Mouse (Mus musculus): Measurements from ENCODE around the gene Cd302.

Cd302 gene

GRCm38 (mm10) chr2:60284467-60284821 is at the start of gene Cd302:
Gene Cd302 (minus strand): TSS chr2:60284488.
- no peak for DNase-seq (ENCODE audit: low spot score)

GRCm38 (mm10) chr2:60328641-60329040 is 44.4 kb upstream of the Cd302 start:
- no peak for DNase-seq (ENCODE audit: low spot score)

GRCm38 (mm10) chr2:60327581-60327980 is 43.3 kb upstream of the Cd302 start:
- no peak for DNase-seq (ENCODE audit: low spot score)

- DNase-seq (ENCODE audit: low spot score), result no peak
Observed at GRCm38 (mm10) chr2:60326948-60327347, 42.7 kb upstream of the Cd302 start.

- no peak for DNase-seq (ENCODE audit: low spot score)
Observed at GRCm38 (mm10) chr2:60323411-60323810, 39.1 kb upstream of the Cd302 start.

GRCm38 (mm10) chr2:60322031-60322726 is 37.9 kb upstream of the Cd302 start:
- DNase-seq (ENCODE audit: low spot score), result no peak

GRCm38 (mm10) chr2:60303796-60304195 is 19.5 kb upstream of the Cd302 start:
- DNase-seq (ENCODE audit: low spot score), result no peak

GRCm38 (mm10) chr2:60299323-60299722 is 15.0 kb upstream of the Cd302 start:
- DNase-seq (ENCODE audit: low spot score), result no peak

GRCm38 (mm10) chr2:60298266-60298665 is 14.0 kb upstream of the Cd302 start:
- DNase-seq (ENCODE audit: low spot score), result no peak

- DNase-seq (ENCODE audit: low spot score), result no peak
Observed at GRCm38 (mm10) chr2:60291381-60291780, 7.1 kb upstream of the Cd302 start.

GRCm38 (mm10) chr2:60289451-60289850 is 5.2 kb upstream of the Cd302 start:
- no peak for DNase-seq (ENCODE audit: low spot score)

- DNase-seq (ENCODE audit: low spot score), result no peak
Observed at GRCm38 (mm10) chr2:60288606-60289005, 4.3 kb upstream of the Cd302 start.

- DNase-seq (ENCODE audit: low spot score), result no peak
Observed at GRCm38 (mm10) chr2:60285107-60285617, 874 bp upstream of the Cd302 start.

- DNase-seq (ENCODE audit: low spot score), result peak; percentile 60
Observed at GRCm38 (mm10) chr2:60283751-60284466, 379 bp downstream of the Cd302 start.

GRCm38 (mm10) chr2:60283208-60283750 is 1.0 kb downstream of the Cd302 start:
- DNase-seq (ENCODE audit: low spot score), result no peak

GRCm38 (mm10) chr2:60282625-60283024 is 1.7 kb downstream of the Cd302 start:
- no peak for DNase-seq (ENCODE audit: low spot score)

- DNase-seq (ENCODE audit: low spot score), result no peak
Observed at GRCm38 (mm10) chr2:60278627-60279026, 5.7 kb downstream of the Cd302 start.

GRCm38 (mm10) chr2:60269856-60270479 is 14.3 kb downstream of the Cd302 start:
- no peak for DNase-seq (ENCODE audit: low spot score)

GRCm38 (mm10) chr2:60267567-60267966 is 16.7 kb downstream of the Cd302 start:
- no peak for DNase-seq (ENCODE audit: low spot score)

GRCm38 (mm10) chr2:60260621-60261350 is 23.5 kb downstream of the Cd302 start:
- no peak for DNase-seq (ENCODE audit: low spot score)

- no peak for DNase-seq (ENCODE audit: low spot score)
Observed at GRCm38 (mm10) chr2:60259186-60259585, 25.1 kb downstream of the Cd302 start.

- no peak for DNase-seq (ENCODE audit: low spot score)
Observed at GRCm38 (mm10) chr2:60256751-60257150, 27.5 kb downstream of the Cd302 start.
